Mouse (Mus musculus): ENCODE measurements around the gene Magohb. TPM values are rescaled to one million over a fixed set of nuclear protein-coding genes. Genes with fewer than 3 reads are reported as not detected.
"Not testable (repeated sequence)": the region's sequence is repeated elsewhere in the genome, so short reads cannot be mapped to it uniquely, and the experiment has no call there.

The Magohb gene
- polyA plus RNA-seq, 1 experiment, result 18.5 TPM

- H3K4me1 ChIP-seq (ENCODE audit: control insufficient read depth, insufficient read depth, insufficient read length, low read length); H3K27ac ChIP-seq (replicated peaks; ENCODE audit: low read depth, low read length); H3K4me3 ChIP-seq (ENCODE audit: insufficient read depth, low read depth, low read length): not testable (repeated sequence)
These were observed 14.9 kb downstream of the Magohb start for GRCm38 (mm10) chr6:131278160-131278559.

- H3K27ac ChIP-seq (replicated peaks; ENCODE audit: low read depth, low read length), result no peak overlapping the region
- no peaks in the 10 kb centered on the region for H3K4me1 ChIP-seq (ENCODE audit: control insufficient read depth, insufficient read depth, insufficient read length, low read length)
- H3K4me3 ChIP-seq (ENCODE audit: insufficient read depth, low read depth, low read length), result no peak overlapping the region
These were observed 16.4 kb downstream of the Magohb start for GRCm38 (mm10) chr6:131276659-131277058.

GRCm38 (mm10) chr6:131272311-131272710 is 20.7 kb downstream of the Magohb start:
- H3K4me3 ChIP-seq (ENCODE audit: insufficient read depth, low read depth, low read length), result no peak overlapping the region
- no peaks in the 10 kb centered on the region for H3K4me1 ChIP-seq (ENCODE audit: control insufficient read depth, insufficient read depth, insufficient read length, low read length)
- no peak overlapping the region for H3K27ac ChIP-seq (replicated peaks; ENCODE audit: low read depth, low read length)

- Histone ChIP-seq H3K4me1 (ENCODE audit: control insufficient read depth, insufficient read depth, insufficient read length, low read length) (no peaks in the 10 kb centered on the region), H3K4me3 (ENCODE audit: insufficient read depth, low read depth, low read length) (no peak overlapping the region), H3K27ac (replicated peaks; ENCODE audit: low read depth, low read length) (peak overlapping the region; percentile 78)
These were observed 22.7 kb downstream of the Magohb start for GRCm38 (mm10) chr6:131270312-131270711.

GRCm38 (mm10) chr6:131269599-131269998 is 23.4 kb downstream of the Magohb start:
- no peak overlapping the region for H3K4me3 ChIP-seq (ENCODE audit: insufficient read depth, low read depth, low read length)
- H3K4me1 ChIP-seq (ENCODE audit: control insufficient read depth, insufficient read depth, insufficient read length, low read length), result no peaks in the 10 kb centered on the region
- no peak overlapping the region for H3K27ac ChIP-seq (replicated peaks; ENCODE audit: low read depth, low read length)

- H3K4me1 ChIP-seq (ENCODE audit: control insufficient read depth, insufficient read depth, insufficient read length, low read length), result no peaks in the 10 kb centered on the region
- no peak overlapping the region for H3K4me3 ChIP-seq (ENCODE audit: insufficient read depth, low read depth, low read length)
- no peak overlapping the region for H3K27ac ChIP-seq (replicated peaks; ENCODE audit: low read depth, low read length)
These were observed 28.9 kb downstream of the Magohb start for GRCm38 (mm10) chr6:131264175-131264574.

- H3K27ac ChIP-seq (replicated peaks; ENCODE audit: low read depth, low read length), result no peak overlapping the region
- H3K4me3 ChIP-seq (ENCODE audit: insufficient read depth, low read depth, low read length), result no peak overlapping the region
- no peaks in the 10 kb centered on the region for H3K4me1 ChIP-seq (ENCODE audit: control insufficient read depth, insufficient read depth, insufficient read length, low read length)
These were observed 30.3 kb downstream of the Magohb start for GRCm38 (mm10) chr6:131262778-131263177.

- H3K4me3 ChIP-seq (ENCODE audit: insufficient read depth, low read depth, low read length), result no peak overlapping the region
These were observed 31.0 kb downstream of the Magohb start for GRCm38 (mm10) chr6:131262009-131262408.

GRCm38 (mm10) chr6:131247206-131247605 is 45.8 kb downstream of the Magohb start, which contains the start of gene Klra2:
TSS of gene Klra2 (minus strand) at chr6:131247362.
- no peaks in the 10 kb centered on the region for H3K4me1 ChIP-seq (ENCODE audit: control insufficient read depth, insufficient read depth, insufficient read length, low read length)
- no peak within 1 kb of the TSS for H3K4me3 ChIP-seq (ENCODE audit: insufficient read depth, low read depth, low read length)
- no peak within 1 kb of the TSS for H3K27ac ChIP-seq (replicated peaks; ENCODE audit: low read depth, low read length)

More at GRCm38 (mm10) chr6:131262009-131262408, 31.0 kb downstream of the Magohb start:
- H3K27ac ChIP-seq (replicated peaks; ENCODE audit: low read depth, low read length), result no peak overlapping the region
- no peaks in the 10 kb centered on the region for H3K4me1 ChIP-seq (ENCODE audit: control insufficient read depth, insufficient read depth, insufficient read length, low read length)

GRCm38 (mm10) chr6:131245081-131245480 is 48.0 kb downstream of the Magohb start:
- H3K4me1 ChIP-seq (ENCODE audit: control insufficient read depth, insufficient read depth, insufficient read length, low read length), result no peaks in the 10 kb centered on the region
- H3K4me3 ChIP-seq (ENCODE audit: insufficient read depth, low read depth, low read length), result no peak overlapping the region
- H3K27ac ChIP-seq (replicated peaks; ENCODE audit: low read depth, low read length), result no peak overlapping the region

Other genes starting within 250 kb of the Magohb start
- not detected in 2 replicates for gene Klra2, start 45.9 kb downstream of the Magohb start, polyA plus RNA-seq (2012; ENCODE audit: insufficient read depth, insufficient read length, missing spikeins)
- not detected in 2 replicates for gene Styk1, start 60.4 kb upstream of the Magohb start, polyA plus RNA-seq (2012; ENCODE audit: insufficient read depth, insufficient read length, missing spikeins)
- gene Ybx3, start 95.2 kb upstream of the Magohb start, polyA plus RNA-seq (2012; ENCODE audit: insufficient read depth, insufficient read length, missing spikeins), result 148 and 154 TPM in 2 replicates
- gene 5430401F13Rik, start 193.2 kb upstream of the Magohb start, polyA plus RNA-seq (2012; ENCODE audit: insufficient read depth, insufficient read length, missing spikeins), result not detected in 2 replicates
- gene Gm6619, start 193.2 kb upstream of the Magohb start, polyA plus RNA-seq (2012; ENCODE audit: insufficient read depth, insufficient read length, missing spikeins), result not detected in 2 replicates

All from brown adipose tissue, adult 24 weeks (tissue).